Mouse (Mus musculus): ENCODE measurements around the gene Rerg. TPM values are rescaled to one million over a fixed set of nuclear protein-coding genes. Genes with fewer than 3 reads are reported as not detected.
A peak's percentile ranks its signal among the peaks of the same experiment; 100 is the strongest.

Rerg gene
- polyA plus RNA-seq, 1 experiment, result 3.1 TPM

- Histone ChIP-seq H3K79me2 (ENCODE audit: control insufficient read depth, insufficient read depth) (no peaks in the 10 kb centered on the region), H3ac (ENCODE audit: control insufficient read depth, insufficient read length) (no peak overlapping the region), H3K36me3 (ENCODE audit: control insufficient read depth, insufficient read depth) (no peaks in the 10 kb centered on the region), H3K4me2 (ENCODE audit: low read depth) (peak overlapping the region; percentile 68), H3K27me3 (ENCODE audit: control insufficient read depth, insufficient read depth, insufficient read length) (no peaks in the 10 kb centered on the region), H3K4me3 (no peak overlapping the region)
- TF ChIP-seq MAX (IDR thresholded peaks at IDR 0.05; ENCODE audit: low read depth), result no peak
- TF ChIP-seq E2F4 (IDR thresholded peaks at IDR 0.05; ENCODE audit: insufficient read depth), result no peak
- TF ChIP-seq MYOG (IDR thresholded peaks at IDR 0.05; ENCODE audit: control insufficient read depth in 1 of 3, insufficient read depth in 1 of 3, insufficient read length in 2 of 3, low read depth in 2 of 3), result no peak
- TF ChIP-seq USF1 (IDR thresholded peaks at IDR 0.05; ENCODE audit: low read depth), result no peak
- TF ChIP-seq TCF12 (IDR thresholded peaks at IDR 0.05; ENCODE audit: insufficient read depth, poor library complexity, severe bottlenecking), result no peak
- TF ChIP-seq POLR2AphosphoS2 (IDR thresholded peaks at IDR 0.05; ENCODE audit: insufficient read length, low read depth), result no peak
- no peak for TF ChIP-seq REST (IDR thresholded peaks at IDR 0.05; ENCODE audit: insufficient read depth, insufficient read length)
- TF ChIP-seq POLR2A (IDR thresholded peaks at IDR 0.05; ENCODE audit: insufficient read length, low read depth), result no peak
- TF ChIP-seq CEBPB (IDR thresholded peaks at IDR 0.05; ENCODE audit: insufficient read depth, poor library complexity, severe bottlenecking), result no peak
- no peak for TF ChIP-seq MYOD1 (IDR thresholded peaks at IDR 0.05; ENCODE audit: control insufficient read depth in 1 of 3, insufficient read length in 2 of 3, low read depth in 2 of 3)
- no peak for TF ChIP-seq TCF3 (IDR thresholded peaks at IDR 0.05; ENCODE audit: insufficient read length, low read depth)
- TF ChIP-seq SRF (IDR thresholded peaks at IDR 0.05; ENCODE audit: control insufficient read depth, insufficient read length, low read depth), result no peak
Observed at GRCm38 (mm10) chr6:137125433-137125832, 44.9 kb downstream of the Rerg start.

GRCm38 (mm10) chr6:137125006-137125405, 45.3 kb downstream of the Rerg start:
- Histone ChIP-seq H3ac (ENCODE audit: control insufficient read depth, insufficient read length) (no peak overlapping the region), H3K79me2 (ENCODE audit: control insufficient read depth, insufficient read depth) (no peaks in the 10 kb centered on the region), H3K4me2 (ENCODE audit: low read depth) (peak overlapping the region; percentile 68), H3K36me3 (ENCODE audit: control insufficient read depth, insufficient read depth) (no peaks in the 10 kb centered on the region), H3K27me3 (ENCODE audit: control insufficient read depth, insufficient read depth, insufficient read length) (no peaks in the 10 kb centered on the region), H3K4me3 (no peak overlapping the region)
- no peak for TF ChIP-seq MAX (IDR thresholded peaks at IDR 0.05; ENCODE audit: low read depth)
- no peak for TF ChIP-seq SRF (IDR thresholded peaks at IDR 0.05; ENCODE audit: control insufficient read depth, insufficient read length, low read depth)
- TF ChIP-seq TCF12 (IDR thresholded peaks at IDR 0.05; ENCODE audit: insufficient read depth, poor library complexity, severe bottlenecking), result no peak
- TF ChIP-seq MYOD1 (IDR thresholded peaks at IDR 0.05; ENCODE audit: control insufficient read depth in 1 of 3, insufficient read length in 2 of 3, low read depth in 2 of 3), result no peak
- TF ChIP-seq POLR2A (IDR thresholded peaks at IDR 0.05; ENCODE audit: insufficient read length, low read depth), result no peak
- no peak for TF ChIP-seq TCF3 (IDR thresholded peaks at IDR 0.05; ENCODE audit: insufficient read length, low read depth)
- TF ChIP-seq E2F4 (IDR thresholded peaks at IDR 0.05; ENCODE audit: insufficient read depth), result no peak
- no peak for TF ChIP-seq CEBPB (IDR thresholded peaks at IDR 0.05; ENCODE audit: insufficient read depth, poor library complexity, severe bottlenecking)

GRCm38 (mm10) chr6:137116849-137117473, 53.3 kb downstream of the Rerg start:
- no peaks in the 10 kb centered on the region for H3K27me3 ChIP-seq (ENCODE audit: control insufficient read depth, insufficient read depth, insufficient read length)
- H3K4me2 ChIP-seq (ENCODE audit: low read depth), result no peak overlapping the region
- H3ac ChIP-seq (ENCODE audit: control insufficient read depth, insufficient read length), result no peak overlapping the region
- H3K79me2 ChIP-seq (ENCODE audit: control insufficient read depth, insufficient read depth), result no peaks in the 10 kb centered on the region
- no peak overlapping the region for H3K4me3 ChIP-seq
- no peak for TF ChIP-seq MYOD1 (IDR thresholded peaks at IDR 0.05; ENCODE audit: control insufficient read depth in 1 of 3, insufficient read length in 2 of 3, low read depth in 2 of 3)
- no peak for TF ChIP-seq TCF12 (IDR thresholded peaks at IDR 0.05; ENCODE audit: insufficient read depth, poor library complexity, severe bottlenecking)
- no peak for TF ChIP-seq TCF3 (IDR thresholded peaks at IDR 0.05; ENCODE audit: insufficient read length, low read depth)
- TF ChIP-seq E2F4 (IDR thresholded peaks at IDR 0.05; ENCODE audit: insufficient read depth), result no peak
- TF ChIP-seq POLR2A (IDR thresholded peaks at IDR 0.05; ENCODE audit: insufficient read length, low read depth), result no peak
- TF ChIP-seq MAX (IDR thresholded peaks at IDR 0.05; ENCODE audit: low read depth), result no peak
- TF ChIP-seq CEBPB (IDR thresholded peaks at IDR 0.05; ENCODE audit: insufficient read depth, poor library complexity, severe bottlenecking), result no peak
- TF ChIP-seq SRF (IDR thresholded peaks at IDR 0.05; ENCODE audit: control insufficient read depth, insufficient read length, low read depth), result no peak
- TF ChIP-seq MYOG (IDR thresholded peaks at IDR 0.05; ENCODE audit: control insufficient read depth in 1 of 3, insufficient read depth in 1 of 3, insufficient read length in 2 of 3, low read depth in 2 of 3), result no peak
- TF ChIP-seq REST (IDR thresholded peaks at IDR 0.05; ENCODE audit: insufficient read depth, insufficient read length), result no peak
- no peak for TF ChIP-seq USF1 (IDR thresholded peaks at IDR 0.05; ENCODE audit: low read depth)
- no peak for TF ChIP-seq POLR2AphosphoS2 (IDR thresholded peaks at IDR 0.05; ENCODE audit: insufficient read length, low read depth)
- H3K36me3 ChIP-seq (ENCODE audit: control insufficient read depth, insufficient read depth), result no peaks in the 10 kb centered on the region

GRCm38 (mm10) chr6:137114859-137115258, 55.4 kb downstream of the Rerg start:
- H3K4me3 ChIP-seq, result no peak overlapping the region
- no peak for TF ChIP-seq E2F4 (IDR thresholded peaks at IDR 0.05; ENCODE audit: insufficient read depth)
- no peak for TF ChIP-seq MYOG (IDR thresholded peaks at IDR 0.05; ENCODE audit: control insufficient read depth in 1 of 3, insufficient read depth in 1 of 3, insufficient read length in 2 of 3, low read depth in 2 of 3)
- TF ChIP-seq REST (IDR thresholded peaks at IDR 0.05; ENCODE audit: insufficient read depth, insufficient read length), result no peak
- H3K4me2 ChIP-seq (ENCODE audit: low read depth), result no peak overlapping the region
- no peaks in the 10 kb centered on the region for H3K79me2 ChIP-seq (ENCODE audit: control insufficient read depth, insufficient read depth)
- H3K36me3 ChIP-seq (ENCODE audit: control insufficient read depth, insufficient read depth), result no peaks in the 10 kb centered on the region
- H3ac ChIP-seq (ENCODE audit: control insufficient read depth, insufficient read length), result no peak overlapping the region
- no peaks in the 10 kb centered on the region for H3K27me3 ChIP-seq (ENCODE audit: control insufficient read depth, insufficient read depth, insufficient read length)

- Histone ChIP-seq H3ac (ENCODE audit: control insufficient read depth, insufficient read length) (no peak overlapping the region), H3K4me3 (no peak overlapping the region), H3K79me2 (ENCODE audit: control insufficient read depth, insufficient read depth) (no peaks in the 10 kb centered on the region), H3K36me3 (ENCODE audit: control insufficient read depth, insufficient read depth) (no peaks in the 10 kb centered on the region), H3K27me3 (ENCODE audit: control insufficient read depth, insufficient read depth, insufficient read length) (no peaks in the 10 kb centered on the region), H3K4me2 (ENCODE audit: low read depth) (no peak overlapping the region)
- TF ChIP-seq MYOD1 (IDR thresholded peaks at IDR 0.05; ENCODE audit: control insufficient read depth in 1 of 3, insufficient read length in 2 of 3, low read depth in 2 of 3), result no peak
- no peak for TF ChIP-seq POLR2AphosphoS2 (IDR thresholded peaks at IDR 0.05; ENCODE audit: insufficient read length, low read depth)
- TF ChIP-seq MAX (IDR thresholded peaks at IDR 0.05; ENCODE audit: low read depth), result no peak
- TF ChIP-seq USF1 (IDR thresholded peaks at IDR 0.05; ENCODE audit: low read depth), result no peak
- TF ChIP-seq POLR2A (IDR thresholded peaks at IDR 0.05; ENCODE audit: insufficient read length, low read depth), result no peak
- no peak for TF ChIP-seq CEBPB (IDR thresholded peaks at IDR 0.05; ENCODE audit: insufficient read depth, poor library complexity, severe bottlenecking)
- no peak for TF ChIP-seq SRF (IDR thresholded peaks at IDR 0.05; ENCODE audit: control insufficient read depth, insufficient read length, low read depth)
- TF ChIP-seq TCF12 (IDR thresholded peaks at IDR 0.05; ENCODE audit: insufficient read depth, poor library complexity, severe bottlenecking), result no peak
- no peak for TF ChIP-seq REST (IDR thresholded peaks at IDR 0.05; ENCODE audit: insufficient read depth, insufficient read length)
- TF ChIP-seq MYOG (IDR thresholded peaks at IDR 0.05; ENCODE audit: control insufficient read depth in 1 of 3, insufficient read depth in 1 of 3, insufficient read length in 2 of 3, low read depth in 2 of 3), result no peak
- no peak for TF ChIP-seq TCF3 (IDR thresholded peaks at IDR 0.05; ENCODE audit: insufficient read length, low read depth)
Observed at GRCm38 (mm10) chr6:137111266-137111813, 59.0 kb downstream of the Rerg start.
